Mouse (Mus musculus) naive thymus-derived CD4-positive, alpha-beta T cell, adult 2 months (primary cell): ENCODE results near the gene Usp2.

Experiments used
- DNase-seq: peaks from one replicate; pipeline ENCODE4 v3.0.0-alpha.2; 2011; ENCODE audit warnings: low read depth

Usp2 gene

DNA sequence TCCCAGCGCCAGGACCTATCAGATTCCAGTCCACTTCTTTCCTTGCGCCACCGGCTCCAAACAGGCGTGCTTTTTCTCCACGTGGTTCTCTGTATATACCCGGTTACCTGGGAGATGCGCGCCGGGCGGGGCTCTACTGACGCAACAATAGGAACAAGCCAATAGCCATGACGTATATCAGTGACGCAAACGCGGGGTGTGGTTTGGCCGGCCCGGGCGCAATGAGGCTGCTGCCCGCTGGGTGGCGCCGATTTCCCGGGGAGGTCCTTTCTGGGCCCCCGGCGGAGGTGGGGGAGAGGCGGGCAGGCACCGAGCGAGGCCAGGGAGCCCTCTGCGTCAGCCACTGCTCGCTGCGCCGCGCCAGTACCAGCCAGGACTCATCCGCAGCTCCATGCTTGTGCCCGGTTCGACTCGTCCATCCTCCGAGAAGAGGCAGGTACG lies at the start of gene Usp2:
Gene Usp2 (plus strand): TSS at position 237 of the 441 bp plus-strand sequence.
- peak; percentile 100 for DNase-seq

- DNase-seq = peak; percentile 77
These were observed 49.0 kb upstream of the Usp2 start for GRCm38 (mm10) chr9:44017846-44018245.

- DNase-seq = peak; percentile 71
These were observed 46.8 kb upstream of the Usp2 start for GRCm38 (mm10) chr9:44020001-44020400.

- peak; percentile 83 for DNase-seq
These were observed 44.5 kb upstream of the Usp2 start for GRCm38 (mm10) chr9:44022100-44022847.

DNA sequence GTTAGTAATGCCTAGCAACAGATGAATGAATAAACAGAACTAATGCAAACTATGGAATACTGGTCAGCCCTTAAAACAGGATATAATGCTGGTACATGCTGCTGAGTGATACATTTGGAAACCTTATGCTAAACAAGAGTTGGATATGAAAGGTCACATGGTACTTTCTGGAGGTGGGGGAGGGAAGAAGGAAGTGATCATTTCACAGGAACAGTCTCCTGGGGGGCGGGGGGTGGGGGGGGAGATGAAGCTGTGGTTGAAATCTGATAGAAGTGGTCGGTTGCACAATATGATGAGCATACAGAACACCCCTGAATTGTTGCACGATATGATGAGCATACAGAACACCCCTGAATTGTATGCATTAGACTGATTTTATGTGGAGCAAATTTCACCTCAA lies 42.7 kb upstream of the Usp2 start:
- peak; percentile 45 for DNase-seq

GRCm38 (mm10) chr9:44029580-44030236 lies 37.1 kb upstream of the Usp2 start:
- peak; percentile 71 for DNase-seq

DNA sequence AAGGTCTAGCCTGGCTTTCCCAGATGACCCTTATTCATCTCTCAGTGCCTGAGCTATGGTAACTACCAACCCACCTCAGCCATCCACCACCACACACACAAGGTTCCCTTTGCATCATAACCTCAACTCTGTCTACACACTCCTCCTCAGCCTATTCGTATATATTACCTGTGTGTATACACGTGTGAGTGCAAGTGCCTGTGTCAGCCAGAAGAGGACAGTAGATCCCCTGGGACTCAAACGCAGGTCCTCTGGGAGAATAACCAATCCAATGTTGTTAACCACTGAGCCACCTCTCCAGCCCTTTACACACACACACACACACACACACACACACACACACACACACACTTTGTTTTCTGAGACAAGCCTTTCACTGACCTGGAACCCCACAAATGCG lies 36.2 kb upstream of the Usp2 start:
- peak; percentile 50 for DNase-seq

DNA sequence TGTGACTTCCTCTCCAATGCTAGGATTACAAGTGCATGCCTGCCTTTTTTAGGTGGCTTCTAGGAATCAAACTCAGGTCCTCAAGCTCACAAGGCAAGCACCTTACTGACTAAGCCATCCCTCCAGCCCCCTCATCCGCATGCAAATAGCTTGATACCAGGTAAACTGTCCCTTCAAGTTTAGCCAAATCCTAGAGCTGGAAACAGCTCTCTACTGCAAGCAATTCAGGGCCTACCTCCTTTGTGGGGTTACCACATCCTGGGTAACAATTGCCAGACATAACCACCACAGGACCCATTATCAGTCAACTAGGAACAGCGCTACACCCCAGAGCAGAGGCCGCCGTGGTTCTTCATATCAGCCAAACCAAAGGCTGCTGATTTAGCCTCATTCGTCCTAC lies 35.7 kb upstream of the Usp2 start:
- peak; percentile 85 for DNase-seq

DNA sequence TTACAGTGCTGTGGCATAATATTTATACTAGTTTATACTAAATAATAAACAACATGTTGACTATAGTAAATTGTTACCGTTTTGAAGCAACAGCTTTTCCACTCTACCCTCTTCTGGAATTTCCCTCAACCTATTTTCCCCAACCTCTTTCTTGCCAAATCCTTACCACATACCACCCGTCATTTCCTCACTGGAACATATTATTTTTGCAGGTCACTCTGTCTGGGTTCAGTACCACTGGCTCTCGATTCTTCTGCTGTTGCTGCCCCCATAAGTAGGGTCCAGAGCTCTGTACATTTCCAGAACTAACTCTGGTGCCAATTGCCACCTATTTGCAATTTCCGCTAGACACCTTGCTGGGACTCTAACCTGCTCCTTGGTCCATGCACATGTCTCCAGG lies 34.9 kb upstream of the Usp2 start:
- no peak for DNase-seq

DNA sequence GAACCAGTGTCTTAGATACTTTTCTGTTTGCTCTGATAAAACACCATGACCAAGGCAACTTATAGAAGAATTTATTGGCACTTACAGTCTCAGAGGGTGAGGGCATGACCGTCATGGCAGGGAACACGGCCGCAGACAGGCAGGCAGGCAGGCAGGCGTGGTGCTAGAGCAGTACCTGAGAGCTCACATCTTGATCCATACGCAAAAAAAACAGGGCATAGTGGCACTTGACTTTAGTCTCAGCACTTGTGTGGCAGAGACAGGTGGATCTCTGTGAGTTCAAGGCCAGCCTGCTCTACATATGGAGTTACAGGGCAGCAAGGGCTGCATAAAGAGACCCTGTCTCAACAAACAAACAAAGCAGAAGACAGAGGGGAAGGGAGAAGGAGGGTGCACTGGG lies 33.5 kb upstream of the Usp2 start:
- no peak for DNase-seq

GRCm38 (mm10) chr9:44033957-44034727 lies 32.7 kb upstream of the Usp2 start:
- peak; percentile 88 for DNase-seq

GRCm38 (mm10) chr9:44037106-44037505 lies 29.7 kb upstream of the Usp2 start:
- DNase-seq = no peak

- peak; percentile 27 for DNase-seq
These were observed 25.1 kb upstream of the Usp2 start for GRCm38 (mm10) chr9:44041511-44042395.

GRCm38 (mm10) chr9:44042396-44042680 lies 24.5 kb upstream of the Usp2 start:
- DNase-seq = peak; percentile 28

GRCm38 (mm10) chr9:44042836-44043707 lies 23.7 kb upstream of the Usp2 start, which contains the start of gene Thy1:
Thy1 (plus strand) TSS chr9:44043384.
- DNase-seq = peak; percentile 70

GRCm38 (mm10) chr9:44043708-44044425 lies 23.0 kb upstream of the Usp2 start:
- peak; percentile 59 for DNase-seq

DNA sequence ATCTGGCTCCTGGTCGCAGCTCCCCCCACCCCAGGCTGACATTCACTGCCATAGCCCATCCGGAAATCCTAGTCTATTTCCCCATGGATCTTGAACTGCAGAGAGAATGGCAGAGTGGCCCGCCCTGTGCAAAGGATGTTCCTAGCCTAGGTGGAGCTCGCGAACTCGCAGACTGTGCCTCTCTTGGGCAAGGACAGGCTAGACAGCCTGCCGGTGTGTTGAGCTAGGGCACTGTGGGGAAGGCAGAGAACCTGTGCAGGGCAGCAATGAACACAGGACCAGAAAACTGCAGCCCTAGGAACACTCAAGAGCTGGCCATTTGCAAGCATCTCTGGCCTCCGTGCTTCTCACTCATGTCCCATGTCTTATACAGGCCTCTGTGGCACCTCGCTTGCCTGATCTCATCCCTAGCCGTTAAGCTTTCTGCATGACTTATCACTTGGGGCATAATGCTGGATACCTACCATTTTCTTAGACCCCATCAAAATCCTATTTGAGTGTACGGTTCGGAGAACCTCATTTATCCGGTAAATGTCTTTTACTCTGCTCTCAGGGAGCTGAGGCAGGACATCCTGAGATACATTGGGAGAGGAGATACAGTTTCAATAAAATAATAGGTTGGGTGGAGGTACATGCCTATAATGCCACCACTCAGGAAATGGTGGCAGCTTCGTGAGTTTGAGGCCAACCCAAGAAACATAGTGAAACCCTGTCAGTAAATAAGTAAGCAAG lies 22.2 kb upstream of the Usp2 start:
- peak; percentile 64 for DNase-seq

DNA sequence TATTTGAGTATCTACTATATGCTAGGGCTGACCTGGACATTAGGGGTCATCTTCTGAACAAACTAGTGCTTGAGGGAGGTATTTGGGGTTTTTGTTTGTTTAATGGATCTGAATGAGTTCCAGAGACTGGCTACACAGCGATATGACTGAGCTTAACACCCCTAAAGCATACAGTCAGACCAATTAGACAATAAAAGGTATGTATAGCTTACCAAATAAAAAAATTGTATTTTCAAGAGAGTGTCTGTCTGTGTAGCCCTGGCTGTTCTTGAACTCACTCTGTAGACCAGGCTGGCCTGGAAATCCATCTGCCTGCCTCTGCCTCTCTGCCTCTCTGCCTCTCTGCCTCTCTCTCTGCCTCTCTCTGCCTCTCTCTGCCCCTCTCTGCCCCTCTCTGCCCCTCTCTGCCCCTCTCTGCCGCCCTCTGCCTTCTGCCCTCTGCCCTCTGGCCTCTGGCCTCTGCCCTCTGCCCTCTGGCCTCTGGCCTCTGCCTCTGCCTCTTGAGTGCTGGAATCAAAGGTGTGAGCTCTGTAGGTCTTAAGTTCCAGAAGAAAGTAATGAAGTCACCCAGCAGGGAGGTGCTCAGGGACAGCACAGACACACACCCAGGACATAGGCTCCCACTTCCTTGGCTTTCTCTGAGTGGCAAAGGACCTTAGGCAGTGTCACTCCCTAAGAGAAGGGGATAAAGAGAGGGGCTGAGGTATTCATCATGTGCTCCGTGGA lies 21.5 kb upstream of the Usp2 start:
- DNase-seq = no peak

GRCm38 (mm10) chr9:44045884-44046272 lies 20.9 kb upstream of the Usp2 start:
- no peak for DNase-seq
